Mouse (Mus musculus): Measurements from ENCODE around the gene Skor1. TPM values are rescaled to one million over a fixed set of nuclear protein-coding genes. Genes with fewer than 3 reads are reported as not detected.

Gene Skor1
- total and polyA plus RNA-seq, 2 experiments from 2014 or later: not detected

GRCm38 (mm10) chr9:63142335-63143036 lies 6.3 kb downstream of the Skor1 start:
- Histone ChIP-seq H3K27me3 (ENCODE audit: control insufficient read depth, insufficient read depth, low read length) (peaks cover 100% of the 10 kb centered on the region), H3K4me3 (ENCODE audit: low read depth, low read length) (peak overlapping the region; percentile 33), H3K9me3 (replicated peaks; ENCODE audit: control insufficient read depth, low read length) (no peaks in the 10 kb centered on the region), H3K4me2 (ENCODE audit: low read depth, low read length) (peak overlapping the region; percentile 40), H3K4me1 (ENCODE audit: control insufficient read depth, insufficient read depth) (peaks cover 10% of the 10 kb centered on the region), H3K36me3 (replicated peaks; ENCODE audit: control insufficient read depth, insufficient read depth, low read length) (no peaks in the 10 kb centered on the region), H3K9ac (replicated peaks; ENCODE audit: low read depth, low read length) (no peak overlapping the region), H3K27ac (ENCODE audit: low read depth) (no peak overlapping the region)
- no peak for ATAC-seq (ENCODE audit: insufficient read depth, low read depth)
- DNase-seq (ENCODE audit: low spot score): no peak
- no peak for TF ChIP-seq EP300 (IDR thresholded peaks at IDR 0.05; ENCODE audit: low read depth)
- no peak for TF ChIP-seq CTCF (IDR thresholded peaks at IDR 0.05; ENCODE audit: low read depth)
- 2% methylated on average over 42 of the region's 42 CpGs for WGBS

GRCm38 (mm10) chr9:63141641-63142334 lies 7.0 kb downstream of the Skor1 start:
- Histone ChIP-seq H3K9me3 (replicated peaks; ENCODE audit: control insufficient read depth, low read length) (no peaks in the 10 kb centered on the region), H3K9ac (replicated peaks; ENCODE audit: low read depth, low read length) (no peak overlapping the region), H3K4me3 (ENCODE audit: low read depth, low read length) (peak overlapping the region; percentile 33), H3K27me3 (ENCODE audit: control insufficient read depth, insufficient read depth, low read length) (peaks cover 100% of the 10 kb centered on the region), H3K27ac (ENCODE audit: low read depth) (no peak overlapping the region), H3K36me3 (replicated peaks; ENCODE audit: control insufficient read depth, insufficient read depth, low read length) (no peaks in the 10 kb centered on the region), H3K4me1 (ENCODE audit: control insufficient read depth, insufficient read depth) (peaks cover 9% of the 10 kb centered on the region), H3K4me2 (ENCODE audit: low read depth, low read length) (peak overlapping the region; percentile 40)
- no peak for ATAC-seq (ENCODE audit: insufficient read depth, low read depth)
- no peak for DNase-seq (ENCODE audit: low spot score)
- TF ChIP-seq CTCF (IDR thresholded peaks at IDR 0.05; ENCODE audit: low read depth): no peak
- no peak for TF ChIP-seq EP300 (IDR thresholded peaks at IDR 0.05; ENCODE audit: low read depth)
- under 1% methylated on average over 24 of the region's 24 CpGs for WGBS

GRCm38 (mm10) chr9:63140211-63140610 lies 8.6 kb downstream of the Skor1 start:
- TF ChIP-seq EP300 (IDR thresholded peaks at IDR 0.05; ENCODE audit: low read depth) (no peak), CTCF (IDR thresholded peaks at IDR 0.05; ENCODE audit: low read depth) (no peak)
- ATAC-seq (ENCODE audit: insufficient read depth, low read depth) (no peak), DNase-seq (ENCODE audit: low spot score) (no peak)
- peak overlapping the region; percentile 10; the same call in 1 of the 2 replicates for H3K4me3 ChIP-seq (ENCODE audit: low read depth, low read length)
- peaks cover 98% of the 10 kb centered on the region for H3K27me3 ChIP-seq (ENCODE audit: control insufficient read depth, insufficient read depth, low read length)
- H3K9ac ChIP-seq (replicated peaks; ENCODE audit: low read depth, low read length): no peak overlapping the region
- no peak overlapping the region for H3K27ac ChIP-seq (ENCODE audit: low read depth)
- under 1% methylated on average over 9 of the region's 9 CpGs for WGBS
- no peaks in the 10 kb centered on the region for H3K9me3 ChIP-seq (replicated peaks; ENCODE audit: control insufficient read depth, low read length)
- H3K36me3 ChIP-seq (replicated peaks; ENCODE audit: control insufficient read depth, insufficient read depth, low read length): no peaks in the 10 kb centered on the region
- peaks cover 5% of the 10 kb centered on the region; the same call in 1 of the 2 replicates for H3K4me1 ChIP-seq (ENCODE audit: control insufficient read depth, insufficient read depth)
- no peak overlapping the region for H3K4me2 ChIP-seq (ENCODE audit: low read depth, low read length)

- H3K9ac ChIP-seq (replicated peaks; ENCODE audit: low read depth, low read length): no peak overlapping the region
- TF ChIP-seq EP300 (IDR thresholded peaks at IDR 0.05; ENCODE audit: low read depth) (no peak), CTCF (IDR thresholded peaks at IDR 0.05; ENCODE audit: low read depth) (no peak)
- H3K4me1 ChIP-seq (ENCODE audit: control insufficient read depth, insufficient read depth): peaks cover 6% of the 10 kb centered on the region; the same call in 1 of the 2 replicates
- H3K27ac ChIP-seq (ENCODE audit: low read depth): no peak overlapping the region
- ATAC-seq (ENCODE audit: insufficient read depth, low read depth) (no peak), DNase-seq (ENCODE audit: low spot score) (peak; percentile 3)
- H3K4me2 ChIP-seq (ENCODE audit: low read depth, low read length): no peak overlapping the region
- WGBS: 9% methylated on average over 17 of the region's 17 CpGs
- no peaks in the 10 kb centered on the region for H3K36me3 ChIP-seq (replicated peaks; ENCODE audit: control insufficient read depth, insufficient read depth, low read length)
- 0 out of 2 replicates have a peak overlapping the region, but pooled peaks have one; percentile 10 for H3K4me3 ChIP-seq (ENCODE audit: low read depth, low read length)
- H3K27me3 ChIP-seq (ENCODE audit: control insufficient read depth, insufficient read depth, low read length): peaks cover 98% of the 10 kb centered on the region
- no peaks in the 10 kb centered on the region for H3K9me3 ChIP-seq (replicated peaks; ENCODE audit: control insufficient read depth, low read length)
Observed at GRCm38 (mm10) chr9:63139661-63140060, 9.1 kb downstream of the Skor1 start.

- Histone ChIP-seq H3K9ac (replicated peaks; ENCODE audit: low read depth, low read length) (no peak overlapping the region), H3K4me2 (ENCODE audit: low read depth, low read length) (peak overlapping the region; percentile 45), H3K4me3 (ENCODE audit: low read depth, low read length) (peak overlapping the region; percentile 31), H3K27me3 (ENCODE audit: control insufficient read depth, insufficient read depth, low read length) (peaks cover 98% of the 10 kb centered on the region), H3K27ac (ENCODE audit: low read depth) (no peak overlapping the region), H3K9me3 (replicated peaks; ENCODE audit: control insufficient read depth, low read length) (no peaks in the 10 kb centered on the region), H3K4me1 (ENCODE audit: control insufficient read depth, insufficient read depth) (peaks cover 6% of the 10 kb centered on the region; the same call in 1 of the 2 replicates), H3K36me3 (replicated peaks; ENCODE audit: control insufficient read depth, insufficient read depth, low read length) (no peaks in the 10 kb centered on the region)
- TF ChIP-seq CTCF (IDR thresholded peaks at IDR 0.05; ENCODE audit: low read depth) (no peak), EP300 (IDR thresholded peaks at IDR 0.05; ENCODE audit: low read depth) (no peak)
- DNase-seq (ENCODE audit: low spot score): no peak
- ATAC-seq (ENCODE audit: insufficient read depth, low read depth): no peak
- 2% methylated on average over 31 of the region's 31 CpGs for WGBS
Observed at GRCm38 (mm10) chr9:63138481-63138967, 10.2 kb downstream of the Skor1 start.
